Mouse (Mus musculus): ENCODE data around the gene Zbtb37.

- no peak for TF ChIP-seq CTCF (IDR thresholded peaks at IDR 0.05; ENCODE audit: low read depth, low read length)
- no peak for TF ChIP-seq POLR2A (IDR thresholded peaks at IDR 0.05; ENCODE audit: extremely low read depth, insufficient read depth, low read length)
Observed at GRCm38 (mm10) chr1:161046972-161047371, 12.3 kb upstream of the Zbtb37 start.
